Mouse (Mus musculus): Measurements from ENCODE around the gene Nsun2. TPM values are rescaled to one million over a fixed set of nuclear protein-coding genes. Genes with fewer than 3 reads are reported as not detected.

The Nsun2 gene
- polyA plus RNA-seq (2014; fragmentation: Nextera tagmentation; extraction: Ambion mirVana): 78.5 and 87.8 TPM in 2 replicates

GRCm38 (mm10) chr13:69533405-69534333 lies at the start of gene Nsun2:
Nsun2 (plus strand) TSS chr13:69533746.
- Histone ChIP-seq H3K36me3 (ENCODE audit: control insufficient read depth, insufficient read depth, low read length) (no peaks in the 10 kb centered on the region), H3K9ac (ENCODE audit: low read depth, low read length) (peak within 1 kb of the TSS; percentile 91), H3K4me3 (ENCODE audit: low read depth, low read length) (peak within 1 kb of the TSS; percentile 93), H3K4me1 (ENCODE audit: control insufficient read depth, insufficient read depth, low read length) (peaks cover 37% of the 10 kb centered on the region), H3K9me3 (replicated peaks; ENCODE audit: control insufficient read depth, low read length) (no peaks in the 10 kb centered on the region), H3K27ac (ENCODE audit: low read depth, low read length) (peak within 1 kb of the TSS; percentile 97), H3K4me2 (peak within 1 kb of the TSS; percentile 77), H3K27me3 (ENCODE audit: control insufficient read depth, insufficient read depth, low read length) (no peaks in the 10 kb centered on the region)
- ATAC-seq (replicated peaks; ENCODE audit: insufficient number of reproducible peaks, low FRiP score, low TSS enrichment): peak; percentile 24
- under 1% methylated on average over 93 of the region's 155 CpGs for WGBS (ENCODE audit: insufficient replicate concordance)

GRCm38 (mm10) chr13:69485326-69485725 lies 48.2 kb upstream of the Nsun2 start:
- WGBS (ENCODE audit: insufficient replicate concordance): 22% methylated on average over 6 of the region's 6 CpGs
- ATAC-seq (replicated peaks; ENCODE audit: insufficient number of reproducible peaks, low FRiP score, low TSS enrichment): no peak

GRCm38 (mm10) chr13:69485833-69486232 lies 47.7 kb upstream of the Nsun2 start:
- WGBS (ENCODE audit: insufficient replicate concordance): 59% methylated on average over 7 of the region's 7 CpGs
- H3K4me2 ChIP-seq: no peak overlapping the region
- no peak overlapping the region for H3K4me3 ChIP-seq (ENCODE audit: low read depth, low read length)
- H3K36me3 ChIP-seq (ENCODE audit: control insufficient read depth, insufficient read depth, low read length): no peaks in the 10 kb centered on the region
- ATAC-seq (replicated peaks; ENCODE audit: insufficient number of reproducible peaks, low FRiP score, low TSS enrichment): no peak
- H3K27ac ChIP-seq (ENCODE audit: low read depth, low read length): no peak overlapping the region
- H3K4me1 ChIP-seq (ENCODE audit: control insufficient read depth, insufficient read depth, low read length): peaks cover 7% of the 10 kb centered on the region
- no peaks in the 10 kb centered on the region for H3K9me3 ChIP-seq (replicated peaks; ENCODE audit: control insufficient read depth, low read length)
- no peak overlapping the region for H3K9ac ChIP-seq (ENCODE audit: low read depth, low read length)
- peaks cover 25% of the 10 kb centered on the region for H3K27me3 ChIP-seq (ENCODE audit: control insufficient read depth, insufficient read depth, low read length)

More at GRCm38 (mm10) chr13:69485326-69485725, 48.2 kb upstream of the Nsun2 start:
- H3K4me1 ChIP-seq (ENCODE audit: control insufficient read depth, insufficient read depth, low read length): peaks cover 7% of the 10 kb centered on the region
- H3K27ac ChIP-seq (ENCODE audit: low read depth, low read length): no peak overlapping the region
- no peak overlapping the region for H3K4me2 ChIP-seq
- H3K27me3 ChIP-seq (ENCODE audit: control insufficient read depth, insufficient read depth, low read length): peaks cover 25% of the 10 kb centered on the region
- no peak overlapping the region for H3K4me3 ChIP-seq (ENCODE audit: low read depth, low read length)
- H3K9me3 ChIP-seq (replicated peaks; ENCODE audit: control insufficient read depth, low read length): no peaks in the 10 kb centered on the region
- no peaks in the 10 kb centered on the region for H3K36me3 ChIP-seq (ENCODE audit: control insufficient read depth, insufficient read depth, low read length)
- H3K9ac ChIP-seq (ENCODE audit: low read depth, low read length): no peak overlapping the region

GRCm38 (mm10) chr13:69487108-69487507 lies 46.4 kb upstream of the Nsun2 start:
- H3K9me3 ChIP-seq (replicated peaks; ENCODE audit: control insufficient read depth, low read length): no peaks in the 10 kb centered on the region
- no peak overlapping the region for H3K4me3 ChIP-seq (ENCODE audit: low read depth, low read length)
- peaks cover 5% of the 10 kb centered on the region for H3K4me1 ChIP-seq (ENCODE audit: control insufficient read depth, insufficient read depth, low read length)
- H3K27ac ChIP-seq (ENCODE audit: low read depth, low read length): no peak overlapping the region
- peaks cover 25% of the 10 kb centered on the region for H3K27me3 ChIP-seq (ENCODE audit: control insufficient read depth, insufficient read depth, low read length)
- H3K4me2 ChIP-seq: no peak overlapping the region
- H3K36me3 ChIP-seq (ENCODE audit: control insufficient read depth, insufficient read depth, low read length): no peaks in the 10 kb centered on the region
- 76% methylated on average over 7 of the region's 7 CpGs for WGBS (ENCODE audit: insufficient replicate concordance)
- ATAC-seq (replicated peaks; ENCODE audit: insufficient number of reproducible peaks, low FRiP score, low TSS enrichment): no peak
- no peak overlapping the region for H3K9ac ChIP-seq (ENCODE audit: low read depth, low read length)

- Histone ChIP-seq H3K27me3 (ENCODE audit: control insufficient read depth, insufficient read depth, low read length) (peaks cover 23% of the 10 kb centered on the region), H3K4me3 (ENCODE audit: low read depth, low read length) (peak overlapping the region; percentile 25), H3K9ac (ENCODE audit: low read depth, low read length) (peak overlapping the region; percentile 17), H3K4me2 (peak overlapping the region; percentile 65), H3K4me1 (ENCODE audit: control insufficient read depth, insufficient read depth, low read length) (peaks cover 5% of the 10 kb centered on the region), H3K27ac (ENCODE audit: low read depth, low read length) (no peak overlapping the region), H3K36me3 (ENCODE audit: control insufficient read depth, insufficient read depth, low read length) (no peaks in the 10 kb centered on the region), H3K9me3 (replicated peaks; ENCODE audit: control insufficient read depth, low read length) (no peaks in the 10 kb centered on the region)
- no peak for ATAC-seq (replicated peaks; ENCODE audit: insufficient number of reproducible peaks, low FRiP score, low TSS enrichment)
- 2% methylated on average over 26 of the region's 26 CpGs for WGBS (ENCODE audit: insufficient replicate concordance)
These were observed 45.8 kb upstream of the Nsun2 start for GRCm38 (mm10) chr13:69487611-69488275.

- H3K27ac ChIP-seq (ENCODE audit: low read depth, low read length): no peak overlapping the region
- 35% methylated on average over 13 of the region's 13 CpGs for WGBS (ENCODE audit: insufficient replicate concordance)
- H3K9ac ChIP-seq (ENCODE audit: low read depth, low read length): no peak overlapping the region
- peaks cover 18% of the 10 kb centered on the region for H3K27me3 ChIP-seq (ENCODE audit: control insufficient read depth, insufficient read depth, low read length)
- peak overlapping the region; percentile 65; the same call in 1 of the 2 replicates for H3K4me2 ChIP-seq
- H3K4me3 ChIP-seq (ENCODE audit: low read depth, low read length): no peak overlapping the region
- peaks cover 5% of the 10 kb centered on the region for H3K4me1 ChIP-seq (ENCODE audit: control insufficient read depth, insufficient read depth, low read length)
- no peak for ATAC-seq (replicated peaks; ENCODE audit: insufficient number of reproducible peaks, low FRiP score, low TSS enrichment)
- no peaks in the 10 kb centered on the region for H3K36me3 ChIP-seq (ENCODE audit: control insufficient read depth, insufficient read depth, low read length)
- H3K9me3 ChIP-seq (replicated peaks; ENCODE audit: control insufficient read depth, low read length): no peaks in the 10 kb centered on the region
These were observed 44.8 kb upstream of the Nsun2 start for GRCm38 (mm10) chr13:69488565-69489255.

- WGBS (ENCODE audit: insufficient replicate concordance): 71% methylated on average over 9 of the region's 9 CpGs
These were observed 43.8 kb upstream of the Nsun2 start for GRCm38 (mm10) chr13:69489777-69490176.

GRCm38 (mm10) chr13:69492876-69493463 lies 40.6 kb upstream of the Nsun2 start:
- no peak for ATAC-seq (replicated peaks; ENCODE audit: insufficient number of reproducible peaks, low FRiP score, low TSS enrichment)
- Histone ChIP-seq H3K27me3 (ENCODE audit: control insufficient read depth, insufficient read depth, low read length) (0 out of 2 replicates have a peak, but pooled peaks cover 4% of the 10 kb centered on the region), H3K27ac (ENCODE audit: low read depth, low read length) (no peak overlapping the region), H3K4me1 (ENCODE audit: control insufficient read depth, insufficient read depth, low read length) (peaks cover 5% of the 10 kb centered on the region), H3K9ac (ENCODE audit: low read depth, low read length) (no peak overlapping the region), H3K9me3 (replicated peaks; ENCODE audit: control insufficient read depth, low read length) (no peaks in the 10 kb centered on the region), H3K4me2 (no peak overlapping the region), H3K36me3 (ENCODE audit: control insufficient read depth, insufficient read depth, low read length) (no peaks in the 10 kb centered on the region), H3K4me3 (ENCODE audit: low read depth, low read length) (no peak overlapping the region)
- WGBS (ENCODE audit: insufficient replicate concordance): 15% methylated on average over 7 of the region's 7 CpGs

More at GRCm38 (mm10) chr13:69489777-69490176, 43.8 kb upstream of the Nsun2 start:
- no peaks in the 10 kb centered on the region for H3K36me3 ChIP-seq (ENCODE audit: control insufficient read depth, insufficient read depth, low read length)
- ATAC-seq (replicated peaks; ENCODE audit: insufficient number of reproducible peaks, low FRiP score, low TSS enrichment): no peak
- H3K4me3 ChIP-seq (ENCODE audit: low read depth, low read length): no peak overlapping the region
- no peak overlapping the region for H3K27ac ChIP-seq (ENCODE audit: low read depth, low read length)
- H3K4me1 ChIP-seq (ENCODE audit: control insufficient read depth, insufficient read depth, low read length): peaks cover 5% of the 10 kb centered on the region
- no peaks in the 10 kb centered on the region for H3K9me3 ChIP-seq (replicated peaks; ENCODE audit: control insufficient read depth, low read length)
- H3K27me3 ChIP-seq (ENCODE audit: control insufficient read depth, insufficient read depth, low read length): peaks cover 11% of the 10 kb centered on the region
- H3K9ac ChIP-seq (ENCODE audit: low read depth, low read length): no peak overlapping the region
- H3K4me2 ChIP-seq: no peak overlapping the region
